Mouse (Mus musculus): ENCODE data around the gene Aldh16a1. TPM values are rescaled to one million over a fixed set of nuclear protein-coding genes. Genes with fewer than 3 reads are reported as not detected.
"Not testable (repeated sequence)": the region's sequence is repeated elsewhere in the genome, so short reads cannot be mapped to it uniquely, and the experiment has no call there.

Aldh16a1 gene
- polyA plus RNA-seq, 2 experiments: 40.0 to 45.6 TPM

DNA sequence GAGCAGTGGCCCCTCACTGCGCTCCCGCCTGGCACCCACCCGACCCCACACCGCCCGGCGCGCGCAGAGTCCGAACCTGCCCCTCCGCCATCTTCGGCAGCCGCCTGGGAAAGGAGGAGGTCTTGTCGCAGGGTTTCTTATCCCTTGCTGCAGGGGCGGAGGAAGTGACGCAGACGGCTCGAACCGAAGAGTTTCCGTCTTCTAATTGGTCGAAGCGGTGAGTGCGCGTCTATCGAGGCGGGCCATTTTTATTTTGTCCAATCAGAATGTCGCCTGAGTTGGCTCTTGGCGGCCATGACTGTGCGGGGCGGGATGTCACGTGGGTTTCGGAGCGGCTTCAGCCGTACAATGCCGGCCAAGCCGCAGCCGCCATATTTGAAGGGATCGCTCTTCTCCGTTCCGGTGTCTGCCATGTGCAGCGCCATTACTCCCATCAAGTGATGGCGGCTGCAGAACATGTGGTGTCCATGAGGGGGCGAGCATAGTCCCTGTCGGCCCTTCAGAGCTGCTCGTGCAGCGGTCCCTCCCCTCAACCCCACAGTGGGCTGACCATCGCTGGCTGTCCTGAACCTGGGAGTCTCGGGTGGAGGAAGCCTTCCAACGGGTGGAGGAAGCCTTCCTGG lies 25.6 kb downstream of the Aldh16a1 start, which contains the start of gene Rpl13a:
Gene Rpl13a, minus strand, starts transcription at position 138 of the 623 bp plus-strand sequence.
- TF ChIP-seq POLR2A (IDR thresholded peaks at IDR 0.05; ENCODE audit: borderline replicate concordance, extremely low read depth, insufficient read depth, insufficient read length): peak; percentile 98
- Histone ChIP-seq H3K4me3 (replicated peaks; ENCODE audit: low read length) (peak within 1 kb of the TSS; percentile 96), H3K9me3 (ENCODE audit: control insufficient read depth, low read length) (no peaks in the 10 kb centered on the region), H3K27ac (replicated peaks; ENCODE audit: low read depth, low read length) (peak within 1 kb of the TSS; percentile 91), H3K27me3 (ENCODE audit: control insufficient read depth, insufficient read depth, low read length) (no peaks in the 10 kb centered on the region), H3K4me1 (ENCODE audit: control insufficient read depth, insufficient read depth, low read length) (peaks cover 26% of the 10 kb centered on the region), H3K4me2 (replicated peaks; ENCODE audit: low read depth, low read length, severe bottlenecking) (peak within 1 kb of the TSS; percentile 90), H3K36me3 (ENCODE audit: control insufficient read depth, insufficient read depth, low read length) (peaks cover 30% of the 10 kb centered on the region), H3K9ac (ENCODE audit: low read depth, low read length, severe bottlenecking) (peak within 1 kb of the TSS; percentile 99)
- WGBS: under 1% methylated on average over 39 of the region's 48 CpGs
- ATAC-seq (ENCODE audit: low FRiP score, low read depth): peak; percentile 93
- DNase-seq (ENCODE audit: low spot score): peak; percentile 99

DNA sequence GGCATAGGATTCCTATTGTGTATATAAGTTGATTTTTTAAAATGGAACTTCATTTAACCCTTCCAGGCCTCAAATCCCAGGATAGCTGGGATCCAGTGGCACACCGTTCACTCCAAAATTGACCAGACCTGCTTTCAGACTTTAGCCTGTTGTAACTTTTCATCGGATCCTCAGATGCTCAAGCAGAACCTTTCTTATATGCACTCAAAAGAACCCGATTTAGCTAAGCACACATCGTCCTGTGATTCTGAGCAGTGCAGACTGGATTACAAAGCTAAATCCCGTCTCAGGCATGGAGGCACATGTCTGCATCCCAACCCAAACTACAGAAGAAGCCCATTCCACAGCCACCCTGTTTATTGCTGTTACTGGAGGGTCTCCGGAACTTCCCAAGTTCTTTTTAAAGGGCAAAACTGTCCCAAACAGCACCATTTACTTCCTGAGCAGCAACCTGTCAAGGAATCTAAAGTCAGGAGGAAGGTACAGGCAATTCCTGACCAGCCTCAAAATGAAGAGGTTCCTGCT lies 26.6 kb downstream of the Aldh16a1 start:
- peaks cover 31% of the 10 kb centered on the region for H3K4me1 ChIP-seq (ENCODE audit: control insufficient read depth, insufficient read depth, low read length)
- peak overlapping the region; percentile 91 for H3K27ac ChIP-seq (replicated peaks; ENCODE audit: low read depth, low read length)
- H3K36me3 ChIP-seq (ENCODE audit: control insufficient read depth, insufficient read depth, low read length): peaks cover 36% of the 10 kb centered on the region
- no peak for TF ChIP-seq POLR2A (IDR thresholded peaks at IDR 0.05; ENCODE audit: borderline replicate concordance, extremely low read depth, insufficient read depth, insufficient read length)
- 1% methylated on average over 6 of the region's 6 CpGs for WGBS
- H3K27me3 ChIP-seq (ENCODE audit: control insufficient read depth, insufficient read depth, low read length): no peaks in the 10 kb centered on the region
- ATAC-seq (ENCODE audit: low FRiP score, low read depth) (no peak), DNase-seq (ENCODE audit: low spot score) (no peak)
- peak overlapping the region; percentile 90 for H3K4me2 ChIP-seq (replicated peaks; ENCODE audit: low read depth, low read length, severe bottlenecking)
- no peaks in the 10 kb centered on the region for H3K9me3 ChIP-seq (ENCODE audit: control insufficient read depth, low read length)
- H3K9ac ChIP-seq (ENCODE audit: low read depth, low read length, severe bottlenecking): peak overlapping the region; percentile 99
- peak overlapping the region; percentile 96 for H3K4me3 ChIP-seq (replicated peaks; ENCODE audit: low read length)

DNA sequence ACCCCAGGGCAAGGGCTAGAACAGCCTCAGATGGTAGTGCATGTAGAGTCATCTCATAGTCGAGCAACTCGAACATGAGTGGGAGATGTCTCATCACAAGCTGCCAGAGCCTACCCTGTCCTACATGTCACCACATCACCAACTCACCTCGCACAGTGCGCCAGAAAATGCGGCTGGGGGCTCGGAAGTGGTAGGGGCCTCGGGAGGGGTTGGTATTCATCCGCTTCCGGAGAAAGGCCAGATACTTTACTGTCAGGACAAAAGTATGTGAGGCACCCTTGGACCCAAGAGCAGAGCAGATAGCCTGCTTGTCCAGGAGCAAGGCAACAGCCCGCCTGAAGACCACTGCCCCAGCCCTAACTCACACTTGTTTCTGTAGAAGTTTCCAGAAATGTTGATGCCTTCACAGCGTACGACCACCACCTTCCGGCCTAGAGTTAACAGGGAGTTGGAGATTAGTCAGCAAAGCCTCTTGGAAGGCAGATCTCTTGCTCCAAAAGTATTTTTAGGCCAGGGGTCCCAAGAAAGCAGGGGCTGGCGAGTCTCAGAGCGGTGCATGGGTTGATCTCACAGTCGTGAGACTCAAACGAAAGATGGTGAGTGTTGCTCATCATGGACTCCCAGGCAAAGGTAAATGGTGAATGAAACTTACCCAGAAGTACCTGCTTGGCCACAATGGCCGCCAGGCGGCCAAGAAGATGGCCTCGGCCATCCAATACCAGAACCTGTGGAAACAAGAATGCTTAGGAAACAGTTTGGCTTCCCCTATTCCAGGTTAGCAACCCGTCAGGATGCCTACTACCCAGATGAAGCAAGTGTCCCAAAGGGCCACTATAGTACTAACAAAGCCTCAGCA lies 27.3 kb downstream of the Aldh16a1 start:
- Histone ChIP-seq H3K4me3 (replicated peaks; ENCODE audit: low read length) (peak overlapping the region; percentile 96), H3K27me3 (ENCODE audit: control insufficient read depth, insufficient read depth, low read length) (no peaks in the 10 kb centered on the region), H3K4me1 (ENCODE audit: control insufficient read depth, insufficient read depth, low read length) (peaks cover 32% of the 10 kb centered on the region), H3K9me3 (ENCODE audit: control insufficient read depth, low read length) (no peaks in the 10 kb centered on the region), H3K36me3 (ENCODE audit: control insufficient read depth, insufficient read depth, low read length) (peaks cover 43% of the 10 kb centered on the region), H3K9ac (ENCODE audit: low read depth, low read length, severe bottlenecking) (peak overlapping the region; percentile 99), H3K4me2 (replicated peaks; ENCODE audit: low read depth, low read length, severe bottlenecking) (peak overlapping the region; percentile 90), H3K27ac (replicated peaks; ENCODE audit: low read depth, low read length) (peak overlapping the region; percentile 91)
- 48% methylated on average over 21 of the region's 21 CpGs for WGBS
- TF ChIP-seq POLR2A (IDR thresholded peaks at IDR 0.05; ENCODE audit: borderline replicate concordance, extremely low read depth, insufficient read depth, insufficient read length): no peak
- ATAC-seq (ENCODE audit: low FRiP score, low read depth) (no peak), DNase-seq (ENCODE audit: low spot score) (no peak)

DNA sequence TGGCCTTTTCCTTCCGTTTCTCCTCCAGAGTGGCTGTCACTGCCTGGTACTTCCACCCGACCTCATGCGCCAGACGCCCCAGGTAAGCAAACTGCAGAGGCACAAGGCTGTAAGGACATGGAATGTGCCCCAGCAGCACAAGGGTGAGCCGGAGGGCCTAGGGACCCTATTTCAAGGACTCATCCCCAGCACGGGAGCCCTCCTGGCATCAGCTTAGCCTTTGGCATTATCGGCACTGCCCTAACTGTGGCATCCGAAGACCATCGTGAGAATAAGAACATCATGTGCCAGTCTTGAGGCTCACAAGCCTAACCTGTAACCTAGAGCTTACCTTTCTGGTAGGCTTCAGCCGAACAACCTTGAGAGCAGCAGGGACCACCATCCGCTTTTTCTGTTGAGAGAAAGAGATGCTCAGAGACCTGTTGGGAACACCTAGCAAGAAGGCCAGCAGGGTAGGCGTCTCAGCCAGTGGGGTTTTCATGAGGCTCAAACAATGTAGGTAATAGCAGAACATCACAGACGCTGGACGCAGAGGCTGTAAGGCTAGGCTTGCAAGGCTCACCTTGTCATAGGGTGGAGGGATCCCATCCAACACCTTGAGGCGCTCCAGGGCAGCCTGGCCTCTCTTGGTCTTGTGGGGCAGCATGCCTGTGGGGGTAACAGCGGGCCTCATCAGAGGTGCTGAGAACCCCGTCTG lies 28.1 kb downstream of the Aldh16a1 start:
- DNase-seq (ENCODE audit: low spot score) (no peak), ATAC-seq (ENCODE audit: low FRiP score, low read depth) (no peak)
- WGBS: 76% methylated on average over 17 of the region's 17 CpGs
- TF ChIP-seq POLR2A (IDR thresholded peaks at IDR 0.05; ENCODE audit: borderline replicate concordance, extremely low read depth, insufficient read depth, insufficient read length): no peak
- Histone ChIP-seq H3K36me3 (ENCODE audit: control insufficient read depth, insufficient read depth, low read length) (peaks cover 50% of the 10 kb centered on the region), H3K4me3 (replicated peaks; ENCODE audit: low read length) (peak overlapping the region; percentile 96), H3K27me3 (ENCODE audit: control insufficient read depth, insufficient read depth, low read length) (no peaks in the 10 kb centered on the region), H3K27ac (replicated peaks; ENCODE audit: low read depth, low read length) (peak overlapping the region; percentile 91), H3K4me1 (ENCODE audit: control insufficient read depth, insufficient read depth, low read length) (peaks cover 36% of the 10 kb centered on the region), H3K9me3 (ENCODE audit: control insufficient read depth, low read length) (no peaks in the 10 kb centered on the region), H3K9ac (ENCODE audit: low read depth, low read length, severe bottlenecking) (peak overlapping the region; percentile 99), H3K4me2 (replicated peaks; ENCODE audit: low read depth, low read length, severe bottlenecking) (peak overlapping the region; percentile 90)

DNA sequence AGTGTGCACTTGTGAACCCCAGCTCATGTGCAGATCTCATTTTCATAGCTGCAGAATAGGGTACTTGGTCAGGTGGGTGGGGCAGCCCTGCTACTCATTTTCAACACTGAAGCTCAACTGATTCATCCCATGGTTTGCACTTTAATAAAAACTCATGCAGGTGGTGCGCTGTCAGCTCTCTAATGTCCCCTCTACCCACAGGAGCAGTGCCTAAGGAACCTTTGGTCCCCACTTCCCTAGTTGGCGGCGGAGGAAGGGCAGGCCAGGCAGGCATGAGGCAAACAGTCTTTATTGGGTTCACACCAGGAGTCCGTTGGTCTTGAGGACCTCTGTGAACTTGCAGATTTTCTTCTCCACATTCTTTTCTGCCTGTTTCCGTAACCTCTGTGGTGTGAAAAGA lies 28.7 kb downstream of the Aldh16a1 start:
- Histone ChIP-seq H3K4me3 (replicated peaks; ENCODE audit: low read length) (0 out of 2 replicates have a peak overlapping the region, but pooled peaks have one; percentile 97), H3K4me1 (ENCODE audit: control insufficient read depth, insufficient read depth, low read length) (peaks cover 36% of the 10 kb centered on the region), H3K36me3 (ENCODE audit: control insufficient read depth, insufficient read depth, low read length) (peaks cover 57% of the 10 kb centered on the region)
- not testable (repeated sequence) for H3K4me2 ChIP-seq (replicated peaks; ENCODE audit: low read depth, low read length, severe bottlenecking); H3K27me3 ChIP-seq (ENCODE audit: control insufficient read depth, insufficient read depth, low read length); DNase-seq (ENCODE audit: low spot score); ATAC-seq (ENCODE audit: low FRiP score, low read depth); H3K9ac ChIP-seq (ENCODE audit: low read depth, low read length, severe bottlenecking); H3K27ac ChIP-seq (replicated peaks; ENCODE audit: low read depth, low read length); H3K9me3 ChIP-seq (ENCODE audit: control insufficient read depth, low read length)
- WGBS: 65% methylated on average over 5 of the region's 5 CpGs
